Mouse (Mus musculus) right cerebral cortex, postnatal 10 days (tissue): ENCODE measurements around the gene Gm20422.

Source experiments
- DNase-seq, 2 experiments: peaks; one replicate each; pipeline ENCODE4 v3.0.0; 2021; ENCODE audit warnings: low spot score in 2 of 2

The Gm20422 gene

DNA sequence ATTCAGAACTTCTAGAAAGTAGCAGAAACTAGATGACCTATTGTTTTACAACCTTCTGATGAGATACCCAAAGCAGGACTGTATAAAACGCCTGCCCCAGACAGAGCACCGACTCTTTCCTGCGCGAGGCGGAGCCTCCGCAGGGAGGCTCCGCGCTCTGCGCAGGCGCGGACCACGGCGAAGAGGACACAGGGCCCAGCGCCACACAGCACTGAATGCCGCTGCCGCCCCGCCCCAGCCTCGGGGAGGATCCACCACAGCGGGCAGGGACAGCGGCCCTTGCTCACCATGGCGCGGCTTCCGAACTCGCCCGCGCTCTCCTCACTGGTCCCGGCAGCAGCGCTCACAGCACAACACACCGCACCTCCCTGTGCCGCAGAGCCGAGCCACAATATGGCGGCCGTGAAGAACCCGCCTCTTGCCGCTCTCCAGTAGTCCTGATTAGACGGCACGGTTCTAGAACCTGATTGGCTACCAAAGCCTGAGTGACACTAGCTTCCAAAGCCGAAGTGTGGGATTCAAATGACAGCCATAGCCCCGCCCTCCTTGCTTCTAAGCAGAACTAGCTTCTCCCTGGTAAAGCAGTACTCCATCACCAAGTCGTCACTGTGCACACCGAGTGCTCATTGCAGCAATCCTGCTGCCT lies at the start of gene Gm20422:
Gene Gm20422 (minus strand): TSS at position 384 of the 646 bp plus-strand sequence.
- peak; percentile 95 to 97 for DNase-seq

DNA sequence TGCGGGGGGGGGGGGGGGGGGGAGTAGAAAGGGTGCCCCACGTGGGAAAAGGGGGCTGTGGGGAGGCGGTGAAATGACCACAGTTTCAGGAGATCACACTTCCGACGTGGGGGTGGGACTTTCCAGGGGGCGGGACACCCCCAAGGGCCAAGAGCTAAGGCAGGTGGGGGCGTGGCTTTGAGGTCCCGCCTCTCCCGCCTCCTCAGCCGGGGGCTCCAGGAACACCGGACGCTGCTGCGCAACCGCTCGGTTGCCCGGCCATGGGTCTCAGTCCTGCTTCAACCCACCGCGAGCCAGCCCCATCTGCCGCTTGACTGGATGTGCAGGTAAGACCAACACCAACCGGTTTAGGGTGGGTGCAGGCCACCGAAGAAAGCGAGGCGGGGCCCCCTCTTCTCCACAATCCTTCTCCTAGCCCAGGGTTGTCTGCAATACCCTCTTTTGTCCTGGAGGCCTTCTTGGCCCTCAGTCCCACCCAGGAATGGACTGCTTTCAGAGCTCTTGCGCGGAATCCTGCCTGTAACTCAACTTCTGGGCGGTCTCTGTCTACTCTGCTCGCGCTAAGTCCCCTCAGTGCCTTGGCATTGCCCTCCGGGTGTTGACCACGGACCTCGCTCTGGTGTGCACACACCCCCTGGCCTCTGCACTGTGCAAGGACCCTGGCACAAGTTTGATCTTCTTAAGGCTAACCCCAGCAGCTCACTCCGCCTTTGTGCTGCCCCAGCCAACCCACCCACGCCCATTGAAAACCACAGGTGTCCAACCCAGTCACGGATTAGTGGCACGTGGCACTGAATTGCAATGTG lies 47.9 kb upstream of the Gm20422 start, which contains the start of gene Lpar2:
Gene Lpar2 (plus strand): TSS at position 44 of the 806 bp plus-strand sequence.
- DNase-seq = peak in 1 of 2 experiments; percentile 67

DNA sequence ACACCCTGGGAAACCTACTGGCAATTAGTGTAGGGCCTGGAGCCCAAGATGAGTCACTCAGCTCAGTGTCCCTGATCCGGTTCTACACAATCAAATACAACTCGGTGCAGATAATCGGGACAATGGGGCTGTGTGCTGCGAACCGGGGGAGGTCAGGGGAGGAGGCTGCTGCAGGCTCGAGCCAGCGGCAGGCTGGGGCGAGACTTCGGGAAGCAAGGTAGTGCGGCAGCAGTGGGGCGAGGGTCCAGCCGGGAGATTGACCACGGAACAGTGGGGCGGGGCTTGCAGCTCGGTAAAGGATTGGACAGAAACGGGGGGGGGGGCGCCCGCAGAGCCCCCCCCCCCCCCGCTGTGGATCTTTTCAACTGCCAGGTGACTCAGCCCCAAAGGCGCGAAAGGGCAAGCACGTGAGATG lies 47.3 kb upstream of the Gm20422 start:
- DNase-seq = peak in 1 of 2 experiments; percentile 60

DNA sequence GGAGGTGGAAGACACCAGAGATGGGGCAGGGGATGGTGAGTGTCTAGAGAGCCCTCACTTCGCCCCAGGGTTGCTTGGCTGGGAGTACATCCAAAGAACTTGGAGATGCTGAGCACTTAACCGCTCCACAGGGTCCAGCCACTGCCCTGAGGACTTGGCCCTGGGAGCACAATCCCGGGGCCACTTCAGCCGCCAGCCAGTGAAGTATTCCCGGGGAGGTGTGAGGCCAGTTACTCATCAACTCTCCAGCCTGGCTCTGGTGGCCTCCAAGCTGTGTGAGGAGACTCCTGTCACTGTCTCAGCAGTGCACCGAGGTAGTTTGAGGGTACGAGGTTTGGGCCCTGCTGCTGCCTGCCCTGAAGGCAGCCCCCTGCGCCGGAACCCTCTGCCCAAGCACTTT lies 45.8 kb upstream of the Gm20422 start:
- DNase-seq = no peak

GRCm38 (mm10) chr8:69815396-69815795 lies 40.7 kb upstream of the Gm20422 start:
- DNase-seq = no peak

- no peak for DNase-seq
These were observed 40.2 kb upstream of the Gm20422 start for GRCm38 (mm10) chr8:69814881-69815280.

- DNase-seq = peak in 1 of 2 experiments; percentile 15
These were observed 35.1 kb upstream of the Gm20422 start for GRCm38 (mm10) chr8:69809820-69810219.

GRCm38 (mm10) chr8:69808864-69809403 lies 34.2 kb upstream of the Gm20422 start:
- DNase-seq = peak; percentile 65 to 80

GRCm38 (mm10) chr8:69808094-69808863 lies 33.6 kb upstream of the Gm20422 start, which contains the start of gene Gmip:
Gmip (plus strand) TSS chr8:69808679.
- DNase-seq = peak; percentile 75 to 78

DNA sequence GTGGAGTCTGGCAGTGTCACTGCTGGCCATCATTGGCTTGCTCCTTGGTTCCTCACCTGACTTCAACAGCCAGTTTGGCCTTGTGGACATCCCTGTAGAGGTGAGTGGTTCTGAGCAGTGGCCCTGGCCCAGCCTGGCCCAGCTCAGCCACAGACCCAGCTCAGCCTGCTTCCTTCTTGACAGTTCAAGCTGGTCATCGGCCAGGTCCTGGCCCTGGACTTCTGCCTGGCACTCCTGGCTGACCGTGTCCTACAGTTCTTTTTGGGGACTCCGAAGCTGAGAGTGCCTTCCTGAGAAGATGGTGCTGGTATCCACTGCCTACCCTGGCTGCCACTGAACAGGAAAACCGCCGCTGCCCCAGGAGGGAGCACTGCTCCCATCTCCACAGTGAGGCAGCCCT lies 32.5 kb upstream of the Gm20422 start:
- DNase-seq = peak; percentile 30 to 36

- peak in 1 of 2 experiments; percentile 26 for DNase-seq
These were observed 30.8 kb upstream of the Gm20422 start for GRCm38 (mm10) chr8:69805491-69805890.

- DNase-seq = peak; percentile 26 to 35
These were observed 30.4 kb upstream of the Gm20422 start for GRCm38 (mm10) chr8:69805086-69805485.

DNA sequence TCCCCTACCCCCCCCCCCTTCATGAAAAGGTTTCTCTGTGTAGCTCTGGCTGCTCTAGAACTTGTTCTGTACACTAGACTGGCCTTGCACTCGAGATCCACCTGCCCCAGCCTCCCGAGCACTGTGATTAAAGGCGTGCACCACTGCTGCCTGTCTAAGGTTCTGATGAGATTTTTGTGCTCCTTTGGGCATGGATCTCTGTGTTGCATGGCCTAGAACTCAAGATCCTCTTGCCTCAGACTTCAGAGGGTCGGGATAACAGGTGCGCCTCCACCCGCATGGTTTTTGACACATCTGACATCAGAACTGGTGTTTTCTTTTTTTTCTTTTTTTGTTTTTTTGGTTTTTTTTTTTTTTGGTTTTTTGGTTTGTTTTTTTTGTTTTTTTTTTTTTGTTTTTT lies 29.9 kb upstream of the Gm20422 start:
- DNase-seq = peak; percentile 18 to 19

- DNase-seq = peak; percentile 19 to 28
These were observed 28.7 kb upstream of the Gm20422 start for GRCm38 (mm10) chr8:69803366-69803765.

DNA sequence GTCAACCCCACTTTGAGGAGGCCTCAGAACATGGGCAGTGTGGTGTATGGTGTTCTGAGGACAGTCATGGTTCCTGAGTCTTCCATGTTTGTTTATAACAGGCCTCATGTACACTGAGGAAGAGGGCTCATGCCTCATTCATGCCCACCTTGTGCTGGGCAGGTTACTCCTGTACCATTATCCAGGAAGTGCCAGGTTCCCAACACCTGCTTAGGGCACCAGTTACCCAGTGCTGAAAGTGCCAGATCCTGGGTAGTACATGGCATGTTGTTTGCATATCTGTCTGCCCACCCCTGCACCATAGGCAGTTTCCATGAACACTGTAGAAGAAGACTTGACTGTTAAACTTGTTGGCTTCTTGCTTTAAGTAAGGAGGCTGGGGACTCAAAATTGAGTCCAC lies 27.5 kb upstream of the Gm20422 start:
- peak; percentile 17 to 18 for DNase-seq

- peak in 1 of 2 experiments; percentile 21 for DNase-seq
These were observed 27.1 kb upstream of the Gm20422 start for GRCm38 (mm10) chr8:69801796-69802195.

GRCm38 (mm10) chr8:69799946-69800345 lies 25.3 kb upstream of the Gm20422 start:
- peak; percentile 18 to 22 for DNase-seq

DNA sequence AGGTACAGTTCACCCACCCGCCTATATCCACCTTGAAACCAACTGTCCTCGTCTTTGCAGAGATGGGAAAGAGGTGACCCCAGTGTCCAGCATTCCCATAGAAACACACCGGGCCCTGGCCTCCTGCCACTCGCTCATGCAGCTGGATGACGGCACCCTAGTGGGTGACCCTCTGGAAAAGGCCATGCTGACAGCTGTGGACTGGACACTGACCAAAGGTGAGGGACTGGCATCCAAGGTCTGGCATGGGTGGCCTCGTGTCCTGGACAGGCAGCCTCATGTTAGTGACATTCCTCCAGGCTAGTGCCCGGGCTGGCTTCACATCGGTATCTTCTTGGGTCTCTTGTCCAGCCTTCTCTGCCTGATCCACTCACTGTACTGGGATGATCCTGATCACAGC lies 24.6 kb upstream of the Gm20422 start:
- DNase-seq = peak; percentile 24 to 32

- DNase-seq = peak; percentile 14 to 20
These were observed 23.0 kb upstream of the Gm20422 start for GRCm38 (mm10) chr8:69797661-69798060.

- DNase-seq = peak; percentile 12 to 22
These were observed 22.1 kb upstream of the Gm20422 start for GRCm38 (mm10) chr8:69796721-69797345.

- DNase-seq = peak; percentile 11 to 20
These were observed 20.2 kb upstream of the Gm20422 start for GRCm38 (mm10) chr8:69794901-69795300.
